Mouse (Mus musculus) CH12.LX (cell line): ENCODE results near the gene Gm17332. TPM values are rescaled to one million over a fixed set of nuclear protein-coding genes. Genes with fewer than 3 reads are reported as not detected.

ENCODE experiments used
- DNase-seq: peaks from one replicate; pipeline ENCODE4 v3.0.0-alpha.2; 2013; ENCODE audit errors: extremely low read depth
- H3K27ac ChIP-seq: 2 replicates; pipeline ENCODE4 v1.5.1; 2012; ENCODE audit warnings: low read depth, mild to moderate bottlenecking, control low read depth, moderate library complexity; ENCODE audit not compliant: insufficient read depth
- H3K27me3 ChIP-seq: replicated peaks from 2 replicates; pipeline ENCODE3; 2012; ENCODE audit warnings: inconsistent platforms
- H3K36me3 ChIP-seq, 2 experiments: replicated peaks in 1 of 2; 2 replicates each; pipeline versions ENCODE3 to v1.6.1; 2012; ENCODE audit warnings: inconsistent platforms in 1 of 2, low read length in 1 of 2, mild to moderate bottlenecking in 1 of 2, mixed read lengths in 1 of 2, moderate library complexity in 1 of 2; ENCODE audit not compliant: control insufficient read depth in 1 of 2, insufficient read depth in 1 of 2
- H3K4me1 ChIP-seq, 2 experiments: 2 replicates each; pipeline ENCODE4 v1.6.1; 2012; ENCODE audit warnings: inconsistent platforms in 1 of 2, moderate library complexity in 1 of 2; ENCODE audit not compliant: insufficient read depth in 2 of 2, control insufficient read depth in 1 of 2
- H3K4me2 ChIP-seq: 2 replicates; pipeline ENCODE4 v1.6.1; 2012; ENCODE audit warnings: low read depth, mild to moderate bottlenecking, control low read depth; ENCODE audit not compliant: poor library complexity, insufficient read depth, severe bottlenecking
- H3K4me3 ChIP-seq, 3 experiments: fragments of 150-350 bp in 1 of 3; sonication (generic) in 1 of 3; replicated peaks in 1 of 3; 2 replicates each; pipeline versions ENCODE3 to v1.5.1; 2011 to 2012; ENCODE audit warnings: low read depth in 2 of 3, low read length in 2 of 3, mild to moderate bottlenecking in 2 of 3, moderate library complexity in 2 of 3, control low read depth in 1 of 3, improper control_type of control experiment in 1 of 3, inconsistent platforms in 1 of 3, mixed read lengths in 1 of 3; ENCODE audit not compliant: poor library complexity in 1 of 3
- H3K79me2 ChIP-seq: replicated peaks from 2 replicates; pipeline ENCODE4 v1.6.1; 2012; ENCODE audit warnings: mild to moderate bottlenecking, moderate library complexity; ENCODE audit not compliant: control insufficient read depth, poor library complexity, insufficient read depth, severe bottlenecking; ENCODE audit errors: extremely low read depth
- H3K9ac ChIP-seq: 2 replicates; pipeline ENCODE4 v1.6.1; 2012; ENCODE audit warnings: low read depth, mild to moderate bottlenecking, control low read depth, moderate library complexity; ENCODE audit not compliant: insufficient read depth
- H3K9me3 ChIP-seq: replicated peaks from 2 replicates; pipeline ENCODE3; 2012; ENCODE audit warnings: low read length, inconsistent platforms, mixed read lengths
- BHLHE40 ChIP-seq: IDR thresholded peaks from 2 replicates; pipeline ENCODE4 v1.6.1; 2011; ENCODE audit warnings: mild to moderate bottlenecking, low read depth, low read length, improper control_type of control experiment
- CHD1 ChIP-seq: IDR thresholded peaks from 2 replicates; pipeline ENCODE4 v1.6.1; 2012; ENCODE audit warnings: low read depth, low read length, improper control_type of control experiment, inconsistent platforms
- CTCF ChIP-seq, 2 experiments: IDR thresholded peaks in 1 of 2; conservative IDR thresholded peaks in 1 of 2; 2 replicates each; pipeline ENCODE4 v1.5.1; 2011 to 2012; ENCODE audit warnings: low read depth in 2 of 2, low read length in 2 of 2, improper control_type of control experiment in 1 of 2, inconsistent platforms in 1 of 2, mild to moderate bottlenecking in 1 of 2, moderate library complexity in 1 of 2
- EP300 ChIP-seq: IDR thresholded peaks from 2 replicates; pipeline ENCODE4 v1.6.1; 2011; ENCODE audit warnings: low read length, improper control_type of control experiment
- HCFC1 ChIP-seq: IDR thresholded peaks from 2 replicates; pipeline ENCODE4 v1.6.1; 2012; ENCODE audit warnings: low read depth, mild to moderate bottlenecking, inconsistent platforms, low read length, improper control_type of control experiment
- IRF4 ChIP-seq: IDR thresholded peaks from 2 replicates; pipeline ENCODE4 v1.6.1; 2014; ENCODE audit warnings: low read depth, mild to moderate bottlenecking, inconsistent platforms, low read length, improper control_type of control experiment
- JUN ChIP-seq: IDR thresholded peaks from 2 replicates; pipeline ENCODE4 v1.6.1; 2011; ENCODE audit warnings: low read depth, mild to moderate bottlenecking, low read length, improper control_type of control experiment, moderate library complexity; ENCODE audit not compliant: insufficient read depth
- JUND ChIP-seq: conservative IDR thresholded peaks from 2 replicates; pipeline ENCODE4 v1.6.1; 2011; ENCODE audit warnings: low read depth, low read length, improper control_type of control experiment
- KAT2A ChIP-seq: IDR thresholded peaks from 2 replicates; pipeline ENCODE4 v1.6.1; 2012; ENCODE audit warnings: low read length, improper control_type of control experiment, inconsistent platforms; ENCODE audit not compliant: insufficient replicate concordance
- MAX ChIP-seq: IDR thresholded peaks from 2 replicates; pipeline ENCODE4 v1.6.1; 2011; ENCODE audit warnings: low read length, improper control_type of control experiment
- MEF2A ChIP-seq: IDR thresholded peaks from 2 replicates; pipeline ENCODE4 v1.6.1; 2014; ENCODE audit warnings: low read depth, mild to moderate bottlenecking, inconsistent platforms, low read length, improper control_type of control experiment, borderline replicate concordance
- MXI1 ChIP-seq: IDR thresholded peaks from 2 replicates; pipeline ENCODE4 v1.6.1; 2011; ENCODE audit warnings: mild to moderate bottlenecking, low read depth, low read length, improper control_type of control experiment
- MYC ChIP-seq: IDR thresholded peaks from 2 replicates; pipeline ENCODE4 v1.6.1; 2011; ENCODE audit warnings: low read depth, mild to moderate bottlenecking, improper control_type of control experiment, low read length
- NELFE ChIP-seq: IDR thresholded peaks from 2 replicates; pipeline ENCODE4 v1.6.1; 2011; ENCODE audit warnings: low read depth, low read length, improper control_type of control experiment
- NRF1 ChIP-seq: IDR thresholded peaks from 2 replicates; pipeline ENCODE4 v1.6.1; 2014; ENCODE audit warnings: low read depth, mild to moderate bottlenecking, inconsistent platforms, low read length, improper control_type of control experiment, moderate library complexity
- PAX5 ChIP-seq: IDR thresholded peaks from 2 replicates; pipeline ENCODE4 v1.6.1; 2012; ENCODE audit warnings: low read length, inconsistent platforms, mixed read lengths
- POLR2AphosphoS2 ChIP-seq: IDR thresholded peaks from 2 replicates; pipeline ENCODE4 v1.6.1; 2011; ENCODE audit warnings: low read depth, low read length, improper control_type of control experiment
- RAD21 ChIP-seq: IDR thresholded peaks from 2 replicates; pipeline ENCODE4 v1.6.1; 2011; ENCODE audit warnings: low read depth, mild to moderate bottlenecking, low read length, improper control_type of control experiment, moderate library complexity
- RCOR1 ChIP-seq: conservative IDR thresholded peaks from 2 replicates; pipeline ENCODE4 v1.6.1; 2012; ENCODE audit warnings: low read depth, mild to moderate bottlenecking, inconsistent platforms, low read length, improper control_type of control experiment
- SMC3 ChIP-seq: IDR thresholded peaks from 2 replicates; pipeline ENCODE4 v1.6.1; 2011; ENCODE audit warnings: low read depth, low read length, improper control_type of control experiment
- TBP ChIP-seq: conservative IDR thresholded peaks from 2 replicates; pipeline ENCODE4 v1.6.1; 2011; ENCODE audit warnings: low read depth, low read length, improper control_type of control experiment
- UBTF ChIP-seq: IDR thresholded peaks from 2 replicates; pipeline ENCODE4 v1.6.1; 2012; ENCODE audit warnings: low read depth, mild to moderate bottlenecking, inconsistent platforms, low read length, improper control_type of control experiment, moderate library complexity
- ZC3H11A ChIP-seq: IDR thresholded peaks from 2 replicates; pipeline ENCODE4 v1.6.1; 2012; ENCODE audit warnings: low read depth, mild to moderate bottlenecking, inconsistent platforms, low read length, improper control_type of control experiment
- ZKSCAN1 ChIP-seq: IDR thresholded peaks from 2 replicates; pipeline ENCODE4 v1.6.1; 2012; ENCODE audit warnings: low read depth, inconsistent platforms, low read length, improper control_type of control experiment, borderline replicate concordance
- ZMIZ1 ChIP-seq: IDR thresholded peaks from 2 replicates; pipeline ENCODE4 v1.6.1; 2012; ENCODE audit warnings: low read depth, mild to moderate bottlenecking, inconsistent platforms, low read length, improper control_type of control experiment
- dilution Hi-C: fragments of 300-500 bp; cut with MboI; formaldehyde crosslinking; loops from 2 replicates; pipeline ENCODE4 v1.14.3; 2020; ENCODE audit warnings: low sequenced_read_pairs; ENCODE audit not compliant: extremely low pct_unique_long_range_greater_than_20kb, extremely low pct_ligation_motif_present
- in situ Hi-C: fragments of 300-500 bp; cut with MboI; formaldehyde crosslinking; loops from 3 replicates; pipeline ENCODE4 v1.14.3; 2019; ENCODE audit warnings: low sequenced_read_pairs, low pct_ligation_motif_present, low pct_unique_long_range_greater_than_20kb, mixed read lengths
- polyA plus RNA-seq: library from polyadenylated mRNA; unstranded; fragments of >175 nt; gene quantifications from 2 replicates; pipeline ENCODE4 v1.2.1, GENCODE M21; 2012; ENCODE audit warnings: low read depth; ENCODE audit not compliant: insufficient read length
- total RNA-seq, 2 experiments: library from RNA; depleted of rRNA; stranded (reverse); fragments of 300-350 nt in 1 of 2; fragments of >200 nt in 1 of 2; gene quantifications; 2 replicates each; pipeline ENCODE4 v1.2.3; 2012 to 2014

The Gm17332 gene
- total and polyA plus RNA-seq, 3 experiments, result not detected

- Histone ChIP-seq H3K9ac (no peak overlapping the region), H3K4me3 (no peak overlapping the region), H3K27ac (no peak overlapping the region), H3K4me2 (no peak overlapping the region), H3K27me3 (no peaks in the 10 kb centered on the region), H3K9me3 (no peaks in the 10 kb centered on the region), H3K36me3 (no peaks in the 10 kb centered on the region), H3K4me1 (no peaks in the 10 kb centered on the region), H3K79me2 (no peaks in the 10 kb centered on the region)
- dilution Hi-C loops (no loop called here), in situ Hi-C loops (no loop called here)
- no peak for DNase-seq
- TF ChIP-seq MAX (no peak), MEF2A (no peak), UBTF (no peak), MXI1 (no peak)
Observed at GRCm38 (mm10) chr11:31225359-31225758, 43.1 kb upstream of the Gm17332 start.

GRCm38 (mm10) chr11:31218009-31218408 is 35.7 kb upstream of the Gm17332 start:
- no peaks in the 10 kb centered on the region for H3K79me2 ChIP-seq
- no peaks in the 10 kb centered on the region for H3K36me3 ChIP-seq
- no peaks in the 10 kb centered on the region for H3K4me1 ChIP-seq
- no peaks in the 10 kb centered on the region for H3K9me3 ChIP-seq
- H3K4me2 ChIP-seq, result no peak overlapping the region
- no peak overlapping the region for H3K9ac ChIP-seq
- no peak for DNase-seq
- dilution Hi-C loops (no loop called here), in situ Hi-C loops (no loop called here)
- H3K27ac ChIP-seq, result no peak overlapping the region
- no peaks in the 10 kb centered on the region for H3K27me3 ChIP-seq
- H3K4me3 ChIP-seq, result no peak overlapping the region
- TF ChIP-seq KAT2A, result no peak
- TF ChIP-seq UBTF, result no peak
- TF ChIP-seq POLR2AphosphoS2, result no peak
- no peak for TF ChIP-seq CHD1

- in situ Hi-C loops (no loop called here), dilution Hi-C loops (no loop called here)
- no peaks in the 10 kb centered on the region for H3K27me3 ChIP-seq
- TF ChIP-seq ZC3H11A (no peak), JUND (peak; percentile 86), JUN (peak; percentile 71), HCFC1 (no peak), CTCF (conservative IDR thresholded peaks at IDR 0.05 in 1 of 2, IDR thresholded peaks at IDR 0.05 in 1 of 2; ENCODE audit: low read depth in 2 of 2, low read length in 2 of 2) (no peak), NELFE (no peak), IRF4 (peak; percentile 91), RCOR1 (peak; percentile 85), EP300 (peak; percentile 95), NRF1 (no peak), ZKSCAN1 (no peak), TBP (no peak), ZMIZ1 (0 out of 2 replicates have a peak, but pooled peaks have one; percentile 30), SMC3 (no peak; the same call in 1 of the 2 replicates), MAX (0 out of 2 replicates have a peak, but pooled peaks have one; percentile 25), BHLHE40 (peak; percentile 65), MYC (peak; percentile 67; the same call in 1 of the 2 replicates), RAD21 (no peak), PAX5 (no peak)
Observed at GRCm38 (mm10) chr11:31195621-31196363, 13.5 kb upstream of the Gm17332 start.

More at GRCm38 (mm10) chr11:31195621-31196363, 13.5 kb upstream of the Gm17332 start:
- no peak overlapping the region for H3K4me3 ChIP-seq
- H3K36me3 ChIP-seq, result no peaks in the 10 kb centered on the region
- H3K9ac ChIP-seq, result no peak overlapping the region
- peak overlapping the region; percentile 65 for H3K4me2 ChIP-seq
- DNase-seq, result peak; percentile 79
- no peak overlapping the region for H3K27ac ChIP-seq
- no peaks in the 10 kb centered on the region for H3K79me2 ChIP-seq
- H3K9me3 ChIP-seq, result no peaks in the 10 kb centered on the region
- peaks cover 11 to 38% of the 10 kb centered on the region in 2 experiments for H3K4me1 ChIP-seq
